Mouse (Mus musculus) gastrocnemius, postnatal 4 days (tissue): ENCODE results near the gene Pou3f3. TPM values are rescaled to one million over a fixed set of nuclear protein-coding genes. Genes with fewer than 3 reads are reported as not detected.

Experiments used
- DNase-seq, 2 experiments: peaks; one replicate each; pipeline ENCODE4 v3.0.0; 2021 to 2022; ENCODE audit warnings: low spot score in 2 of 2, mixed read lengths in 2 of 2
- total RNA-seq, 2 experiments: library from RNA; stranded (reverse); gene quantifications; 2 replicates each; pipeline ENCODE4 v1.2.3; 2021

Gene Pou3f3
- total RNA-seq, 2 experiments from 2014 or later = 0.05 TPM; not detected in 1

GRCm38 (mm10) chr1:42694290-42694664 is 1.3 kb upstream of the Pou3f3 start:
- no peak for DNase-seq

- DNase-seq = no peak
These were observed 647 bp upstream of the Pou3f3 start for GRCm38 (mm10) chr1:42694665-42695577.

- no peak for DNase-seq
These were observed 933 bp downstream of the Pou3f3 start for GRCm38 (mm10) chr1:42696371-42697031.

- no peak for DNase-seq
These were observed 1.8 kb downstream of the Pou3f3 start for GRCm38 (mm10) chr1:42697321-42697755.

GRCm38 (mm10) chr1:42697756-42698583 is 2.4 kb downstream of the Pou3f3 start:
- DNase-seq = no peak

- DNase-seq = no peak
These were observed 3.2 kb downstream of the Pou3f3 start for GRCm38 (mm10) chr1:42698584-42699333.

GRCm38 (mm10) chr1:42699471-42699871 is 3.9 kb downstream of the Pou3f3 start:
- no peak for DNase-seq

GRCm38 (mm10) chr1:42700171-42700570 is 4.6 kb downstream of the Pou3f3 start:
- no peak for DNase-seq

GRCm38 (mm10) chr1:42700815-42701214 is 5.2 kb downstream of the Pou3f3 start:
- DNase-seq = no peak

GRCm38 (mm10) chr1:42701833-42702611 is 6.5 kb downstream of the Pou3f3 start:
- no peak for DNase-seq

GRCm38 (mm10) chr1:42702984-42703383 is 7.4 kb downstream of the Pou3f3 start:
- no peak for DNase-seq

- DNase-seq = no peak
These were observed 7.9 kb downstream of the Pou3f3 start for GRCm38 (mm10) chr1:42703424-42703823.

GRCm38 (mm10) chr1:42703851-42704613 is 8.5 kb downstream of the Pou3f3 start:
- no peak for DNase-seq

GRCm38 (mm10) chr1:42704981-42705810 is 9.6 kb downstream of the Pou3f3 start:
- no peak for DNase-seq

- no peak for DNase-seq
These were observed 10.2 kb downstream of the Pou3f3 start for GRCm38 (mm10) chr1:42705811-42706160.

GRCm38 (mm10) chr1:42707196-42707595 is 11.6 kb downstream of the Pou3f3 start:
- DNase-seq = no peak

- no peak for DNase-seq
These were observed 12.1 kb downstream of the Pou3f3 start for GRCm38 (mm10) chr1:42707611-42708130.

GRCm38 (mm10) chr1:42709024-42709423 is 13.5 kb downstream of the Pou3f3 start:
- DNase-seq = no peak
